Comparison of ENCODE assay signal across 9 mouse cellular contexts in genomic region chr17:30539098-30539497, GRCm38 (mm10). TPM values are rescaled to one million over a fixed set of nuclear protein-coding genes. Genes with fewer than 3 reads are reported as not detected.
DNase-seq lines count a peak whose midpoint lies in the region; ATAC-seq and TF ChIP-seq lines count a peak whose summit lies in the region.
"Had no signal": no experiment of that assay in that cellular context is flagged by ENCODE, and none has a peak within 500 bp of the region (broad histone marks: within the 10 kb centered on the region; RNA-seq: fewer than 3 reads in every experiment).

No protein-coding gene starts in this region.

- H3K4me3 ChIP-seq in hindbrain, embryonic 16.5 days (ENCODE audit: low read length): no peak overlapping the region
- H3K4me3 ChIP-seq in hindbrain, embryonic 12.5 days: no peak overlapping the region
- no peak overlapping the region for H3K4me3 ChIP-seq in cerebellum, adult 2 months (replicated peaks; ENCODE audit: insufficient read depth, low read depth, low read length)
- H3K4me3 ChIP-seq in forebrain, embryonic 13.5 days: no peak overlapping the region
- no peak overlapping the region for H3K4me3 ChIP-seq in forebrain, embryonic 10.5 days
- H3K4me3 ChIP-seq: liver, embryonic 13.5 days had no signal

- no peak overlapping the region for H3K4me2 ChIP-seq in hindbrain, embryonic 16.5 days (ENCODE audit: low read length)
- H3K4me2 ChIP-seq in hindbrain, embryonic 12.5 days (replicated peaks): no peak overlapping the region
- H3K4me2 ChIP-seq in forebrain, embryonic 13.5 days: no peak overlapping the region
- H3K4me2 ChIP-seq: liver, embryonic 13.5 days had no signal

- peak; percentile 62 to 74 for DNase-seq in cerebellum, adult 2 months
- peak; percentile 61 for DNase-seq in gastrocnemius, postnatal 14 days
- DNase-seq in layer of hippocampus, adult 8-10 months (ENCODE audit: low spot score in 2 of 2): peak; percentile 75 to 76
- no peak for DNase-seq in forebrain, embryonic 10.5 days (ENCODE audit: extremely low spot score, low spot score)
- DNase-seq: liver, embryonic 13.5 days had no signal

- H3K27me3 ChIP-seq in hindbrain, embryonic 16.5 days (replicated peaks; ENCODE audit: control insufficient read depth, insufficient read depth, low read length): no peaks in the 10 kb centered on the region
- no peaks in the 10 kb centered on the region for H3K27me3 ChIP-seq in hindbrain, embryonic 12.5 days
- no peaks in the 10 kb centered on the region; the same call in 1 of the 2 replicates for H3K27me3 ChIP-seq in cerebellum, adult 2 months (ENCODE audit: control insufficient read depth, insufficient read depth, low read length)
- no peaks in the 10 kb centered on the region for H3K27me3 ChIP-seq in forebrain, embryonic 13.5 days
- no peaks in the 10 kb centered on the region for H3K27me3 ChIP-seq in forebrain, embryonic 10.5 days (ENCODE audit: poor library complexity, severe bottlenecking)
- H3K27me3 ChIP-seq: liver, embryonic 13.5 days had no signal

- H3K4me1 ChIP-seq in hindbrain, embryonic 16.5 days (ENCODE audit: control insufficient read depth, insufficient read depth, low read depth, low read length): peaks cover 8% of the 10 kb centered on the region
- peaks cover 22% of the 10 kb centered on the region for H3K4me1 ChIP-seq in hindbrain, embryonic 12.5 days
- H3K4me1 ChIP-seq in cerebellum, adult 2 months (ENCODE audit: control insufficient read depth, insufficient read depth, low read length): peaks cover 9% of the 10 kb centered on the region
- H3K4me1 ChIP-seq in forebrain, embryonic 13.5 days: peaks cover 11% of the 10 kb centered on the region
- H3K4me1 ChIP-seq in forebrain, embryonic 10.5 days: peaks cover 7% of the 10 kb centered on the region
- H3K4me1 ChIP-seq: liver, embryonic 13.5 days had no signal

- 43% methylated on average over 8 of the region's 8 CpGs for WGBS in hindbrain, embryonic 16.5 days
- 63% methylated on average over 8 of the region's 8 CpGs for WGBS in hindbrain, embryonic 12.5 days
- 12% methylated on average over 8 of the region's 8 CpGs for WGBS in cerebellum, adult 2 months
- 63% methylated on average over 8 of the region's 8 CpGs for WGBS in forebrain, embryonic 13.5 days
- WGBS in forebrain, embryonic 10.5 days: 71% methylated on average over 8 of the region's 8 CpGs

- H3K36me3 ChIP-seq in hindbrain, embryonic 16.5 days (ENCODE audit: control insufficient read depth, insufficient read depth, low read length): no peaks in the 10 kb centered on the region
- no peaks in the 10 kb centered on the region for H3K36me3 ChIP-seq in hindbrain, embryonic 12.5 days
- H3K36me3 ChIP-seq in forebrain, embryonic 13.5 days (ENCODE audit: poor library complexity, severe bottlenecking): no peaks in the 10 kb centered on the region
- no peaks in the 10 kb centered on the region for H3K36me3 ChIP-seq in forebrain, embryonic 10.5 days (replicated peaks)
- H3K36me3 ChIP-seq: liver, embryonic 13.5 days had no signal

- no peaks in the 10 kb centered on the region for H3K9me3 ChIP-seq in hindbrain, embryonic 16.5 days (ENCODE audit: control insufficient read depth, low read length)
- H3K9me3 ChIP-seq in hindbrain, embryonic 12.5 days (replicated peaks): no peaks in the 10 kb centered on the region
- no peaks in the 10 kb centered on the region for H3K9me3 ChIP-seq in forebrain, embryonic 13.5 days (replicated peaks)
- no peaks in the 10 kb centered on the region for H3K9me3 ChIP-seq in forebrain, embryonic 10.5 days
- H3K9me3 ChIP-seq: liver, embryonic 13.5 days had no signal

- TF ChIP-seq POLR2A in cerebellum, adult 2 months (IDR thresholded peaks at IDR 0.05; ENCODE audit: borderline replicate concordance, insufficient read depth, low read length): no peak

- H3K27ac ChIP-seq in hindbrain, embryonic 16.5 days (ENCODE audit: low read depth, low read length): 0 out of 2 replicates have a peak overlapping the region, but pooled peaks have one; percentile 9
- H3K27ac ChIP-seq in hindbrain, embryonic 12.5 days: no peak overlapping the region
- H3K27ac ChIP-seq in cerebellum, adult 2 months (ENCODE audit: insufficient read depth, low read length): no peak overlapping the region
- H3K27ac ChIP-seq in forebrain, embryonic 13.5 days: no peak overlapping the region
- H3K27ac ChIP-seq in forebrain, embryonic 10.5 days: no peak overlapping the region
- H3K27ac ChIP-seq: liver, embryonic 13.5 days had no signal

- intact Hi-C loops in gastrocnemius, postnatal 14 days (cut with DNase I; ENCODE audit: low total_unique reads): no loop called here

- ATAC-seq in hindbrain, embryonic 16.5 days: peak; percentile 46; the same call in 1 of the 2 replicates
- ATAC-seq in hindbrain, embryonic 12.5 days (ENCODE audit: low FRiP score): no peak
- ATAC-seq in megakaryocyte progenitor cell, adult 5-6 weeks (replicated peaks; ENCODE audit: poor library complexity): no peak
- ATAC-seq in forebrain, embryonic 13.5 days: no peak

- H3K9ac ChIP-seq in hindbrain, embryonic 16.5 days (ENCODE audit: low read depth, low read length): no peak overlapping the region
- H3K9ac ChIP-seq in hindbrain, embryonic 12.5 days: no peak overlapping the region
- H3K9ac ChIP-seq in forebrain, embryonic 13.5 days: no peak overlapping the region
- H3K9ac ChIP-seq: liver, embryonic 13.5 days had no signal

- no peak for TF ChIP-seq CTCF in cerebellum, adult 2 months (IDR thresholded peaks at IDR 0.05; ENCODE audit: borderline replicate concordance, insufficient read depth, low read depth, low read length)

RNA-seq across cellular contexts. Expression of gene Btbd9, which starts 37.2 kb away (rescaled TPM):
- polyA plus RNA-seq in hindbrain, embryonic 16.5 days (2015; fragmentation: Nextera tagmentation; extraction: Ambion mirVana): 135 TPM in 2 replicates
- 100 and 106 TPM in 2 replicates for polyA plus RNA-seq in hindbrain, embryonic 12.5 days (2016; fragmentation: Nextera tagmentation; extraction: Ambion mirVana)
- 32.1 and 32.7 TPM in 2 replicates for polyA plus RNA-seq in cerebellum, adult 2 months (2012; rRNA removed)
- total RNA-seq in gastrocnemius, postnatal 14 days (2021): 10 to 100 TPM in 1 of 2 experiments, 1 to 10 TPM in 1; 9.7 to 14.8 TPM
- total RNA-seq in layer of hippocampus, adult 8-10 months (2022): 100 to 1,000 TPM; 133 to 171 (median 150) TPM
- total RNA-seq in megakaryocyte progenitor cell, adult 5-6 weeks (2015): 20.1 and 25.4 TPM in 2 replicates
- total RNA-seq in megakaryocyte progenitor cell, adult 5-6 weeks (2017): 17.2 and 22.9 TPM in 2 replicates
- polyA plus RNA-seq in forebrain, embryonic 13.5 days (2015; fragmentation: Nextera tagmentation; extraction: Ambion mirVana): 111 and 116 TPM in 2 replicates
- 54.8 and 57.8 TPM in 2 replicates for polyA plus RNA-seq in forebrain, embryonic 10.5 days (2016; fragmentation: Nextera tagmentation; extraction: Ambion mirVana)
